Mouse (Mus musculus) right cerebral cortex, postnatal 25 days (tissue): ENCODE measurements around the gene Muc4.

Experiments
- DNase-seq: peaks from one replicate; pipeline ENCODE4 v3.0.0; 2022

Muc4 gene

GRCm38 (mm10) chr16:32807408-32808185 lies 71.9 kb downstream of the Muc4 start:
- no peak for DNase-seq

GRCm38 (mm10) chr16:32810321-32810720 lies 74.6 kb downstream of the Muc4 start, which contains the start of gene Smbd1:
Smbd1 (minus strand) TSS chr16:32810477.
- DNase-seq: no peak

- peak; percentile 72 for DNase-seq
These were observed 77.2 kb downstream of the Muc4 start for GRCm38 (mm10) chr16:32812888-32813361.

- no peak for DNase-seq
These were observed 77.7 kb downstream of the Muc4 start for GRCm38 (mm10) chr16:32813362-32813761.

- DNase-seq: no peak
These were observed 78.1 kb downstream of the Muc4 start for GRCm38 (mm10) chr16:32813771-32814170.

- peak; percentile 32 for DNase-seq
These were observed 78.9 kb downstream of the Muc4 start for GRCm38 (mm10) chr16:32814539-32814938.

- no peak for DNase-seq
These were observed 79.5 kb downstream of the Muc4 start for GRCm38 (mm10) chr16:32815160-32815605.

GRCm38 (mm10) chr16:32818036-32818435 lies 82.3 kb downstream of the Muc4 start:
- DNase-seq: no peak

- DNase-seq: no peak
These were observed 82.8 kb downstream of the Muc4 start for GRCm38 (mm10) chr16:32818441-32818840.

- DNase-seq: no peak
These were observed 86.2 kb downstream of the Muc4 start for GRCm38 (mm10) chr16:32821772-32822449.

GRCm38 (mm10) chr16:32822450-32822827 lies 86.8 kb downstream of the Muc4 start:
- DNase-seq: no peak

GRCm38 (mm10) chr16:32822881-32823280 lies 87.2 kb downstream of the Muc4 start:
- no peak for DNase-seq

- no peak for DNase-seq
These were observed 87.8 kb downstream of the Muc4 start for GRCm38 (mm10) chr16:32823487-32823886.

- DNase-seq: no peak
These were observed 88.4 kb downstream of the Muc4 start for GRCm38 (mm10) chr16:32824061-32824460.

GRCm38 (mm10) chr16:32825380-32825779 lies 89.7 kb downstream of the Muc4 start:
- no peak for DNase-seq

GRCm38 (mm10) chr16:32826521-32826920 lies 90.8 kb downstream of the Muc4 start:
- no peak for DNase-seq

GRCm38 (mm10) chr16:32829104-32829503 lies 93.4 kb downstream of the Muc4 start:
- no peak for DNase-seq

- no peak for DNase-seq
These were observed 95.8 kb downstream of the Muc4 start for GRCm38 (mm10) chr16:32831501-32831900.
